Mouse (Mus musculus) heart, embryonic 13.5 days (tissue): ENCODE measurements at regions not wholly inside any gene's neighbourhood (a gene's known extent, or its start where the extent isn't known, plus 50 kb on each side); places are given as distances from the start of the nearest gene placed in this dataset.
A peak's percentile ranks its signal among the peaks of the same experiment; 100 is the strongest.

Source experiments
- ATAC-seq: fragments of 200-750 bp; cut with Nextera tagmentation; 2 replicates; pipeline ENCODE4 v1.8.0; 2017; ENCODE audit warnings: moderate TSS enrichment; ENCODE audit not compliant: insufficient number of reproducible peaks, low FRiP score, low TSS enrichment; ENCODE audit errors: extremely low read depth
- H3K27ac ChIP-seq: fragments of 300-500 bp; sonication (generic); replicated peaks from 2 replicates; pipeline ENCODE4 v1.5.1; 2015; ENCODE audit warnings: moderate library complexity, mild to moderate bottlenecking, inconsistent platforms
- H3K27me3 ChIP-seq: fragments of 300-500 bp; sonication (generic); replicated peaks from 2 replicates; pipeline ENCODE4 v1.6.1; 2015; ENCODE audit warnings: mild to moderate bottlenecking, inconsistent platforms
- H3K36me3 ChIP-seq: fragments of 300-500 bp; sonication (generic); 2 replicates; pipeline ENCODE4 v1.6.1; 2015; ENCODE audit warnings: mild to moderate bottlenecking, inconsistent platforms
- H3K4me1 ChIP-seq: fragments of 300-500 bp; sonication (generic); 2 replicates; pipeline ENCODE4 v1.6.1; 2015; ENCODE audit warnings: inconsistent platforms
- H3K4me2 ChIP-seq: fragments of 300-500 bp; sonication (generic); 2 replicates; pipeline ENCODE4 v1.6.1; 2015; ENCODE audit warnings: inconsistent platforms, mild to moderate bottlenecking, moderate library complexity
- H3K4me3 ChIP-seq: fragments of 300-500 bp; sonication (generic); 2 replicates; pipeline ENCODE4 v1.5.1; 2015; ENCODE audit warnings: moderate library complexity, mild to moderate bottlenecking, inconsistent platforms
- H3K9ac ChIP-seq: fragments of 300-500 bp; sonication (generic); 2 replicates; pipeline ENCODE4 v1.6.1; 2015; ENCODE audit warnings: inconsistent platforms, mild to moderate bottlenecking, moderate library complexity
- H3K9me3 ChIP-seq: fragments of 300-500 bp; sonication (generic); 2 replicates; pipeline ENCODE4 v1.6.1; 2016; ENCODE audit warnings: inconsistent platforms
- WGBS: fragments of 180-500 bp; shearing (Covaris S2); methylation state at CpG from one replicate; pipeline ENCODE4 v1.1.7; 2015; ENCODE audit warnings: mixed read lengths; 5-methylcytosine and 5-hydroxymethylcytosine counted together

GRCm38 (mm10) chr16:30736662-30737326 is 137.3 kb downstream of the Fam43a start:
- no peaks in the 10 kb centered on the region for H3K9me3 ChIP-seq
- H3K36me3 ChIP-seq, result no peaks in the 10 kb centered on the region
- ATAC-seq, result peak; percentile 50; the same call in 1 of the 2 replicates
- WGBS, result 27% methylated on average over 17 of the region's 17 CpGs
- peak overlapping the region; percentile 45 for H3K4me2 ChIP-seq
- no peaks in the 10 kb centered on the region for H3K27me3 ChIP-seq
- H3K9ac ChIP-seq, result peak overlapping the region; percentile 57
- peaks cover 67% of the 10 kb centered on the region for H3K4me1 ChIP-seq
- H3K27ac ChIP-seq, result peak overlapping the region; percentile 94
- H3K4me3 ChIP-seq, result no peak overlapping the region

DNA sequence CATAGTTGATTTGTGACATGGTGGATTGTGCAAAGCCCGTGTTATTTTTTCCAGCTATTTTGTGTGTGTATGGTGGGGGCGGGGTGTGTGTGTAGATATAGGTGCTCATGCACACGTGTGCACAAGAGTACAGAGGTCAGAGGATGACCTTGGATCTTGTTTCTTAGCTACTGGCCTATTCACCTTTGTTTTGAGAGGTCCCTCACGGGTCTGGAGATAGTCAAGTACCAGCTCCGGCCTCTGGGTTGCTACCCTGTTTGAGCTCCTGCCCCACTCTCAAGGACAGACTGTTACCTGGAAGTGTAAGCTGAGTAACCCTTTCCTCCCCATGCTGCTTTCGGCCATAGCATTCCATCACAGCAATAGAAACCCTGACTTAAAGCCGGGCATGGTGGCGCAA is 138.0 kb downstream of the Fam43a start:
- no peaks in the 10 kb centered on the region for H3K36me3 ChIP-seq
- peaks cover 66% of the 10 kb centered on the region for H3K4me1 ChIP-seq
- peak overlapping the region; percentile 94 for H3K27ac ChIP-seq
- H3K4me3 ChIP-seq, result no peak overlapping the region
- H3K4me2 ChIP-seq, result peak overlapping the region; percentile 45
- H3K9ac ChIP-seq, result peak overlapping the region; percentile 51; the same call in 1 of the 2 replicates
- no peak for ATAC-seq
- no peaks in the 10 kb centered on the region for H3K27me3 ChIP-seq
- H3K9me3 ChIP-seq, result no peaks in the 10 kb centered on the region
- 61% methylated on average over 8 of the region's 8 CpGs for WGBS

DNA sequence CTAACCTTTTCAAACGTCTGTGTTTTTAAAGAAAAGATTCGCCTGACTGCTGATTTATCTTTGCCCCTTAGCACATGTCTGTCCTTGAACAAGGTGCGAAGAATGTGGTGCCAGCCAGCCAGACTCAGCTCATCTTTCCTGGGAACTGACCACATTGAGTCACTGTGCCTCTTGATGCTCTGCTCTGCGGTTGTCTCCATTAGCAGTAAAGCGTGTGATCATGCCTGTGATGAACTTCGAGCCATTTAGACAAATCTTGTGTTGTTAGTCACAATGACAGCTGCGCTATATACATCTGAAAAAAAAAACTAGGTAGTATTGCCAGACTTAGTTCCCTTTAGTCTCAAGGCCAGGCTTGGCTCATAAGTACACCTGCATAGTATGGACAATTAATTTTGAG is 140.1 kb downstream of the Fam43a start:
- Histone ChIP-seq H3K36me3 (no peaks in the 10 kb centered on the region), H3K4me2 (no peak overlapping the region), H3K9ac (no peak overlapping the region), H3K4me1 (peaks cover 63% of the 10 kb centered on the region), H3K27ac (no peak overlapping the region), H3K27me3 (no peaks in the 10 kb centered on the region), H3K9me3 (no peaks in the 10 kb centered on the region), H3K4me3 (no peak overlapping the region)
- ATAC-seq, result no peak
- WGBS, result 58% methylated on average over 7 of the region's 7 CpGs

DNA sequence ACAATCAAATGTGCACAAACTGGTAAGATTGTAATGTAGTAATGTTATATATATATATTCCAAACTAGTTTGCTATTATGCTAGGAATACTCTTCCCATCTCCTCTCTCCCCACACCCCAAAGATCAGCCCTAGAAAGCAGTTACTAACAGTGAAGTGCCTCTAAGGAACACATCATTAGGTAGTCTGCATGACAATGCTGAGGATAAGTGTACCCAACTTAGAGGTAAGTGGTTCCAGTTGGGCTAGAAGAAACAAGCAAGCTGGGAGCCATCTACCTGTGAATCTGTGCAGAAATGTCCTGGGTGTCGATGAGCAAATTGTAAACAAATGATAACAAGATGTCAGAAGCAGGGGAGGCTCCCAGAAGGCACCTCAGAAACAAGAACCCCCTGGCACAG is 141.7 kb downstream of the Fam43a start:
- ATAC-seq, result no peak
- Histone ChIP-seq H3K4me2 (no peak overlapping the region), H3K9ac (no peak overlapping the region), H3K4me1 (peaks cover 59% of the 10 kb centered on the region), H3K27me3 (no peaks in the 10 kb centered on the region), H3K27ac (no peak overlapping the region), H3K36me3 (no peaks in the 10 kb centered on the region), H3K4me3 (no peak overlapping the region), H3K9me3 (no peaks in the 10 kb centered on the region)
- WGBS, result 75% methylated on average over 1 of the region's 1 CpGs

- ATAC-seq, result no peak
- H3K4me2 ChIP-seq, result no peak overlapping the region
- H3K27ac ChIP-seq, result no peak overlapping the region
- no peak overlapping the region for H3K9ac ChIP-seq
- H3K4me1 ChIP-seq, result peaks cover 46% of the 10 kb centered on the region
- no peaks in the 10 kb centered on the region for H3K9me3 ChIP-seq
- H3K4me3 ChIP-seq, result no peak overlapping the region
- 69% methylated on average over 6 of the region's 6 CpGs for WGBS
- H3K27me3 ChIP-seq, result no peaks in the 10 kb centered on the region
- no peaks in the 10 kb centered on the region for H3K36me3 ChIP-seq
Measured at GRCm38 (mm10) chr16:30742474-30742873, 143.0 kb downstream of the Fam43a start.

DNA sequence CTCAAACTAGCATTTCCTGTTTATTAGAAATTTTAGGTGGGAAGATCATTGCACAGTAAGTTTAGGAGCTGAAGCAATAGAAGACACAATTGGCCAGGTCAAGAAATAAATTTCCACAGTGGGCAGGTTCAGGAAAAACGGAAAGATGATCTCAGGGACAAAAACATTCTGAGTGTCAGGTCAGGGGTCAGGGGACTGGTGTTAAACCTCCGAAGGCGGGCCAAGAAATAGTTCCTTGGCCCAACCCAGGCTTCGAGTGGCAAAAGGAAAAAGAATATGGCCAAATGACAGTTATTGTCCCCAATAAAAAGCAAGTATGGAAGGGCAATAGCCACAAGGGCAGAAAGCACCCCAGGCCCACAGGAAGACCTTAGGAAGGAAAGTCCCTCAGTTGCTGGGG is 144.0 kb downstream of the Fam43a start:
- WGBS, result 76% methylated on average over 4 of the region's 4 CpGs
- Histone ChIP-seq H3K36me3 (no peaks in the 10 kb centered on the region), H3K4me3 (no peak overlapping the region), H3K27ac (no peak overlapping the region), H3K9me3 (no peaks in the 10 kb centered on the region), H3K4me1 (peaks cover 36% of the 10 kb centered on the region), H3K9ac (no peak overlapping the region), H3K27me3 (no peaks in the 10 kb centered on the region), H3K4me2 (no peak overlapping the region)
- ATAC-seq, result no peak

DNA sequence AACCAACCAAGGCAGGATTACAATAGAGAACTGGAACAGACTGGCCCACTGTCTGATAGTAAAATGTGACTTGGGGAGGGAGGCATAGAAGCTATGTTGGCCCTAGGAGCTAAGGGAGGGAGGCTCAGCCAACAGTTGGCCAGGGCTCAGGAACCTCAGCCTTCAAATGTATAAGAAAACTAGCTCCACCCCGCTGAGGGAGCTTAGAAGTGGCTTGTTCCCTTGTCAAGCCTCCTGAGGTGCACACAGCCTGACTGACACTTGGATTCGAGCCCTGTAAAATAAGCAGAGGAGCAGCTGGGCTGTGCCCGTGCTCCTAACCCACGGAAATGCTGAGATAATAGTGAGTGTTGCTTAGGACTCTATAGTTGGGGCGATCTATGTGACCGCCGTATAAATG is 144.7 kb downstream of the Fam43a start:
- no peak for ATAC-seq
- WGBS, result 46% methylated on average over 7 of the region's 7 CpGs
- H3K27ac ChIP-seq, result 0 out of 2 replicates have a peak overlapping the region, but pooled peaks have one; percentile 46

GRCm38 (mm10) chr16:30745598-30746181 is 146.2 kb downstream of the Fam43a start:
- ATAC-seq, result no peak
- peak overlapping the region; percentile 26; the same call in 1 of the 2 replicates for H3K27ac ChIP-seq
- H3K4me1 ChIP-seq, result peaks cover 16% of the 10 kb centered on the region
- no peaks in the 10 kb centered on the region for H3K27me3 ChIP-seq
- no peak overlapping the region for H3K9ac ChIP-seq
- H3K4me3 ChIP-seq, result no peak overlapping the region
- no peak overlapping the region for H3K4me2 ChIP-seq
- no peaks in the 10 kb centered on the region for H3K9me3 ChIP-seq
- no peaks in the 10 kb centered on the region for H3K36me3 ChIP-seq
- 42% methylated on average over 11 of the region's 11 CpGs for WGBS

More for the DNA sequence above, 144.7 kb downstream of the Fam43a start:
- Histone ChIP-seq H3K27me3 (no peaks in the 10 kb centered on the region), H3K36me3 (no peaks in the 10 kb centered on the region), H3K4me2 (no peak overlapping the region), H3K9me3 (no peaks in the 10 kb centered on the region), H3K4me3 (no peak overlapping the region), H3K4me1 (peaks cover 29% of the 10 kb centered on the region), H3K9ac (no peak overlapping the region)

DNA sequence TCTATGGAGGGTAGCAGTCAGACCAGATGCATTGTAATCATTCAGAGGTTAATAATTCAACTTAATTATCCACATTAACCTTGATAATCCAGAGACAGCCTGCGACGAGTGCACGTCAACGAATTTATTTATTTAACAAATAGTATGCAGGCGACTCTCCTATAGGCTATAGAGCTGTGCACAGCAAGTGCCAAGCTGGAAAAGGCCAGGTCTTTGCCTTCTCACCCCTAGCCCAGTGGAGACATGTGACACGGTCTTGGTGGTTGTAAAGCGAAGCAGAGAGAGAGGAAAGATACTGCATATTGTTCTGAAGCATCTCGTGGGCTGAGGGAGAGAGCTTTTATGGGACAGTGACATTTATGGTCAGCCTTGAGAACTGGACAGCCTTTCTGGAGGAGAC is 146.7 kb downstream of the Fam43a start:
- WGBS, result 76% methylated on average over 8 of the region's 8 CpGs
- Histone ChIP-seq H3K36me3 (no peaks in the 10 kb centered on the region), H3K9me3 (no peaks in the 10 kb centered on the region), H3K27ac (no peak overlapping the region), H3K4me3 (no peak overlapping the region), H3K9ac (no peak overlapping the region), H3K4me1 (peaks cover 16% of the 10 kb centered on the region), H3K4me2 (no peak overlapping the region), H3K27me3 (no peaks in the 10 kb centered on the region)
- no peak for ATAC-seq

GRCm38 (mm10) chr16:30749841-30750240 is 150.3 kb downstream of the Fam43a start:
- no peaks in the 10 kb centered on the region for H3K9me3 ChIP-seq
- no peaks in the 10 kb centered on the region for H3K27me3 ChIP-seq
- H3K4me1 ChIP-seq, result peaks cover 7% of the 10 kb centered on the region
- no peak overlapping the region for H3K9ac ChIP-seq
- no peaks in the 10 kb centered on the region for H3K36me3 ChIP-seq
- H3K27ac ChIP-seq, result no peak overlapping the region
- 49% methylated on average over 3 of the region's 3 CpGs for WGBS
- ATAC-seq, result no peak
- H3K4me2 ChIP-seq, result no peak overlapping the region
- H3K4me3 ChIP-seq, result no peak overlapping the region

DNA sequence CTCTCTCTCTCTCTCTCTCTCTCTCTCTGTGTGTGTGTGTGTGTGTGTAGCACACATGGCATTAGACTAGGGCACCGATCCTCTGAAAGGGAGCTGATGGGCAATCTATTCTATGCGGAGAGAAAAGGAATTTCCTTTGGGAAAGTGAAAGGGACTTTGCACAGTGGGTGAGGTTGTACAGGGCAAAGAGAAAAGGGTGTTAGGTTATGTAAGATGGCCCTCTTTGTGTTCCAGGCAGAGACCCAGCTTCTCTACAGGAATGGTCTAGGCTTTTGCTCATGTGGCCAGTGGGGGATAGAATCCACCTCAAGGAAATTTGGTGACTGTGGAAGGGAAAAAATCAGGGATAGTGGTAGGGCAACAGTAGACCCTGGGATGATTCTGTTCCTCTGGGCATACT is 156.2 kb downstream of the Fam43a start:
- Histone ChIP-seq H3K27me3 (no peaks in the 10 kb centered on the region), H3K9me3 (no peaks in the 10 kb centered on the region), H3K4me3 (no peak overlapping the region), H3K27ac (no peak overlapping the region), H3K9ac (no peak overlapping the region), H3K4me1 (no peaks in the 10 kb centered on the region), H3K36me3 (no peaks in the 10 kb centered on the region), H3K4me2 (no peak overlapping the region)
- ATAC-seq, result no peak
- WGBS, result 93% methylated on average over 2 of the region's 2 CpGs

DNA sequence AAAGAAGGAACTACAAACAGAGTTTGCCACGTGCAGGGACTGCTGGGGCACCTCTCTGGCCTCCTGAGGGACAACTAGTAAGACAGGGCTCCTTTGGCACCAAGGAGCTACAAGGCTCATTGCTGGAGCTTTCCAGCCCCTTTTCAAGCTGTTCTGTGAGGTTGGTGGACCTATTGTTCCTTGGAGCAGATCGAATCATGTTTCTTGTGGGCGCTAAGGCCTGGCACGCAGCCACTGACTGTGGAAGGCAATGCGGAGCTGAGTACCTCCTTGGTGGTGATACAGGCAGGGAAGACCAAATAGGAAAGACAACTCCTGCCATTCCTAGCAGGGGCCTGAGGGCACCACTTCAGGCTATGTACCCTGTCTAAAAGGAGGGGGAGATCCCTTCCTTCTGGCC is 157.2 kb downstream of the Fam43a start:
- no peak overlapping the region for H3K9ac ChIP-seq
- H3K36me3 ChIP-seq, result no peaks in the 10 kb centered on the region
- H3K27ac ChIP-seq, result no peak overlapping the region
- H3K4me1 ChIP-seq, result no peaks in the 10 kb centered on the region
- H3K4me2 ChIP-seq, result no peak overlapping the region
- no peaks in the 10 kb centered on the region for H3K27me3 ChIP-seq
- no peaks in the 10 kb centered on the region for H3K9me3 ChIP-seq
- 68% methylated on average over 5 of the region's 5 CpGs for WGBS
- no peak overlapping the region for H3K4me3 ChIP-seq
- no peak for ATAC-seq
